Mouse (Mus musculus): Measurements from ENCODE around the gene Btk. TPM values are rescaled to one million over a fixed set of nuclear protein-coding genes. Genes with fewer than 3 reads are reported as not detected.

Gene Btk
- polyA plus RNA-seq (2012; rRNA removed), result 0.34 and 0.43 TPM in 2 replicates

DNA sequence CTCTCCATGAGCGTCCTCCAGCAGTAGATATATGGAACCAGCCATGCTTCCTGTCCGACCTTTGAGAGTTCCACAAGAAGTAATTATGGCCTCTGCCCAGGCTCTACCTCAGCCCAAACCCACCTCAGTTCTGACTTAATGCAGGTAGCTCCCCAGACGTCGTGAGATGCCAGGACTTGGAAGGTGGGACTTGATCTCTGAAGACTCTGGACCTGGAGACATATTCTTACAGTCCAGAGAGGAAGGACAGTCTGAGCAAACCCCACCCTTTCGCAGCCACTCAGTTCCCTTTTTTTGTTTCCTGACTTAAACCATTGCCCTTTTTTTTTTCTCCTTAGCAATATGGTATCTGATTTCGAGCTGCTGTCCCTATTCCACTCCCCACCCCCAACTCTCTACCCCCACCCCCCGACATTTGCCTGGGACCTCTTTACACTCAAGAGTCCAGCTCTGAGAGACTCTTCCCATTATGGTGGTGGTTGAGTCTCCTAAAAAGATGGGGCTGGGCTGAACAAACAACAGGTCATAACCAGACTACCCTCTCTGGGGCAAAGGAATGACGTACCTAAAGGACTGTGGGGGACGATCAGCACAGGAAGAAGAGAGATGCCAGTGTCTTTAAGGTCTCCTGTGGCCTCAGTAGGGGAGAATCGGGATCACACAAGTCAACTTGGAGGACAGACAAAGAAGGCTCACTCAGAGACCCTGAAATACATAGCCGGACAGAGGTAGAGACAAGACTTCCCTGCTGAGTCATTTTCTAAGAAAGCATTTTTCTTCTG, at the start of gene Btk:
TSS of gene Btk (minus strand) at position 683 of the 782 bp plus-strand sequence.

GRCm38 (mm10) chrX:134600659-134601379, 17.4 kb upstream of the Btk start, which contains the start of the genes Gla and Hnrnph2:
Gene Gla, minus strand, starts transcription at chrX:134601125.
Gene Hnrnph2, plus strand, starts transcription at chrX:134601179.

GRCm38 (mm10) chrX:134585103-134586002, 2.0 kb upstream of the Btk start, which contains the start of gene Rpl36a:
Gene Rpl36a, plus strand, starts transcription at chrX:134585654.

DNA sequence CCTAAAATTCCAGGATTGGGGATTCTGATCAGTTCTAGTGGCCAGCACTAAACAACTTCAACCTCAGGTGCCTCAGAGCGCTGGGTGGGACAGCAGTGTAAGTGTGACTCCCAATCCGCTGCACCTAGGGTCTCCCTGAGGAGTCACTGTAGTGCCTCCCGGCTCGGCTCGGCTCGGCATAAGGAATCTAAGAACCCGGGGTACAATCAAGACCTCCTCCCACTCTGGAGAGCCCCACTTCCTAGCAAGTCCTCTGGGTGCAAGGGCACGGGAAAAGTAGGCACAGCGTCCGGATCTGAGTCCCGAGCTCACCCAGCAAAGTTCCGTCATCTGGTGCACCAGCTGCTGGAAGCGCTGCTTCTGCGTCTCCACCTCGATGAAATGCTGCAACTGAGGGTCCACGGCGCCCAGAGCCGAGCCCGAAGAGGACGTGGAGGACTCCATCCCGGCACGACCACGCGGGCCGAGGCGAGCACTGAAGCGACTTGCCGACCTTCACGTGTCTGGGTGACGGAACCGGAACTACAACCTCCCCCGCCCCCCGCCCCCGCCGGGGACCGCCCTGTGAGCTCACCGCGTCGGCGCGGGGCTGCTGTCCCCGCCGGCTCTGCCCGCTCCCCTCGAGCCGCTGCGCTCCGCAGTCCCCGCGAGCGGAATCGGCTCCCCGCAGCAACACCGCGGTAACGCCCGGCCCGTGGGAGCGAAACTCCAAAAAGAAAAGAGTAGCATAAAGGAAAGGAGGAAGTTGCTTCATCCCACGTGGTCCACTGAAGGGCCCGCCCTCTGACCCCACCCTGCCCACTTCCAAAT, 42.0 kb downstream of the Btk start, which contains the start of gene Timm8a1:
TSS of gene Timm8a1 (minus strand) at position 721 of the 810 bp plus-strand sequence.

Other genes starting within 250 kb of the Btk start
- 33.9 and 38.0 TPM in 2 replicates for gene Drp2, start 179.0 kb downstream of the Btk start, polyA plus RNA-seq (2012; rRNA removed)
- 0.07 and 0.23 TPM in 2 replicates for gene Taf7l, start 107.1 kb downstream of the Btk start, polyA plus RNA-seq (2012; rRNA removed)
- gene Timm8a1, start 41.7 kb downstream of the Btk start, polyA plus RNA-seq (2012; rRNA removed), result 14.1 and 14.9 TPM in 2 replicates
- 1,080 and 1,158 TPM in 2 replicates for gene Rpl36a, start 2.1 kb upstream of the Btk start, polyA plus RNA-seq (2012; rRNA removed)
- 4.0 and 4.6 TPM in 2 replicates for gene Gla, start 17.6 kb upstream of the Btk start, polyA plus RNA-seq (2012; rRNA removed)
- gene Hnrnph2, start 17.6 kb upstream of the Btk start, polyA plus RNA-seq (2012; rRNA removed), result 80.8 and 84.6 TPM in 2 replicates
- 24.8 and 24.9 TPM in 2 replicates for gene Armcx4, start 102.9 kb upstream of the Btk start, polyA plus RNA-seq (2012; rRNA removed)
- 81.1 and 91.2 TPM in 2 replicates for gene Armcx1, start 134.4 kb upstream of the Btk start, polyA plus RNA-seq (2012; rRNA removed)
- 47.1 and 50.3 TPM in 2 replicates for gene Armcx6, start 167.8 kb upstream of the Btk start, polyA plus RNA-seq (2012; rRNA removed)
- gene Armcx3, start 173.0 kb upstream of the Btk start, polyA plus RNA-seq (2012; rRNA removed), result 62.8 and 71.6 TPM in 2 replicates
- 81.4 and 81.6 TPM in 2 replicates for gene Armcx2, start 225.7 kb upstream of the Btk start, polyA plus RNA-seq (2012; rRNA removed)

Measured in central nervous system, embryonic 18 days (tissue).